Mouse (Mus musculus) spleen, embryonic (tissue): ENCODE measurements around the gene Grap.

Experiments
- CTCF ChIA-PET: fragments of 350-600 bp; sonication (Branson Sonifier 250); formaldehyde crosslinking; loops from one replicate; lab custom pipeline; 2022; lab: Charles Lee

The Grap gene

GRCm38 (mm10) chr11:61655649-61656048 is 2.6 kb downstream of the Grap start:
- CTCF ChIA-PET: no interaction called here

- CTCF ChIA-PET: interaction anchor here (0.6 to 1.2 kb wide), 2 partner anchors 151 to 845 kb away, joined by 3 to 4 read pairs; partner anchors contain the start of gene Shmt1
Measured at GRCm38 (mm10) chr11:61656148-61656850, 3.2 kb downstream of the Grap start.

- CTCF ChIA-PET: interaction anchor here (0.8 to 1.2 kb wide), 3 partner anchors 9 to 152 kb away, joined by 3 to 4 read pairs (median 3); no protein-coding TSS in a partner anchor
Measured at GRCm38 (mm10) chr11:61657432-61657831, 4.4 kb downstream of the Grap start.

- CTCF ChIA-PET: interaction anchor here (0.5 to 1.1 kb wide), 3 partner anchors 8 to 72 kb away, joined by 3 read pairs; no protein-coding TSS in a partner anchor
Measured at GRCm38 (mm10) chr11:61658360-61658922, 5.4 kb downstream of the Grap start.

- CTCF ChIA-PET: interaction anchor here (0.7 to 2.2 kb wide), 2 partner anchors 12 to 14 kb away, joined by 3 to 5 read pairs; no protein-coding TSS in a partner anchor
Measured at GRCm38 (mm10) chr11:61659011-61659858, 6.2 kb downstream of the Grap start.

GRCm38 (mm10) chr11:61660001-61660400 is 6.9 kb downstream of the Grap start:
- CTCF ChIA-PET: interaction anchor here (0.6 to 2.2 kb wide), 2 partner anchors 8 to 11 kb away, joined by 4 to 5 read pairs; no protein-coding TSS in a partner anchor

- CTCF ChIA-PET: interaction anchor here (2.2 kb wide), 1 partner anchor 10 kb away, joined by 5 read pairs; no protein-coding TSS in a partner anchor
Measured at GRCm38 (mm10) chr11:61660806-61661392, 7.8 kb downstream of the Grap start.

GRCm38 (mm10) chr11:61662189-61662588 is 9.1 kb downstream of the Grap start:
- CTCF ChIA-PET: interaction anchor here (0.7 to 1.3 kb wide), 2 partner anchors 17 to 36 kb away, joined by 3 to 6 read pairs; no protein-coding TSS in a partner anchor

- CTCF ChIA-PET: interaction anchor here (0.6 to 0.7 kb wide), 2 partner anchors 17 to 96 kb away, joined by 3 read pairs; partner anchors contain the start of gene Prpsap2
Measured at GRCm38 (mm10) chr11:61665401-61665800, 12.3 kb downstream of the Grap start.

GRCm38 (mm10) chr11:61665991-61666799 is 13.1 kb downstream of the Grap start:
- CTCF ChIA-PET: interaction anchor here (0.7 to 0.8 kb wide), 2 partner anchors 8 to 14 kb away, joined by 3 to 4 read pairs; partner anchors contain the start of gene Grap

GRCm38 (mm10) chr11:61667248-61667647 is 14.2 kb downstream of the Grap start:
- CTCF ChIA-PET: interaction anchor here (0.6 to 0.7 kb wide), 2 partner anchors 15 to 1803 kb away, joined by 3 to 4 read pairs; partner anchors contain the start of gene Grap

- CTCF ChIA-PET: interaction anchor here (0.6 kb wide), 2 partner anchors 42 to 1803 kb away, joined by 3 read pairs; no protein-coding TSS in a partner anchor
Measured at GRCm38 (mm10) chr11:61667782-61668181, 14.7 kb downstream of the Grap start.

- CTCF ChIA-PET: interaction anchor here (1.3 to 1.9 kb wide), 2 partner anchors 9 to 40 kb away, joined by 3 to 5 read pairs; no protein-coding TSS in a partner anchor
Measured at GRCm38 (mm10) chr11:61669492-61670490, 16.7 kb downstream of the Grap start.

- CTCF ChIA-PET: interaction anchor here (0.7 to 1.9 kb wide), 3 partner anchors 12 to 527 kb away, joined by 3 to 5 read pairs (median 4); no protein-coding TSS in a partner anchor
Measured at GRCm38 (mm10) chr11:61671781-61672383, 18.8 kb downstream of the Grap start.

GRCm38 (mm10) chr11:61673686-61674085 is 20.6 kb downstream of the Grap start:
- CTCF ChIA-PET: interaction anchor here (0.5 to 0.7 kb wide), 3 partner anchors 14 to 140 kb away, joined by 5 to 6 read pairs (median 5); no protein-coding TSS in a partner anchor

GRCm38 (mm10) chr11:61674151-61674838 is 21.2 kb downstream of the Grap start:
- CTCF ChIA-PET: interaction anchor here (0.5 to 0.6 kb wide), 2 partner anchors 18 to 140 kb away, joined by 5 read pairs; no protein-coding TSS in a partner anchor

GRCm38 (mm10) chr11:61674839-61675159 is 21.7 kb downstream of the Grap start:
- CTCF ChIA-PET: interaction anchor here (0.9 kb wide), 1 partner anchor 40 kb away, joined by 3 read pairs; no protein-coding TSS in a partner anchor
